Comparison of ENCODE assay signal across 9 mouse cellular contexts in genomic region chr1:184065589-184066361, GRCm38 (mm10). TPM values are rescaled to one million over a fixed set of nuclear protein-coding genes. Genes with fewer than 3 reads are reported as not detected.
DNase-seq lines count a peak whose midpoint lies in the region; ATAC-seq and TF ChIP-seq lines count a peak whose summit lies in the region.
"Had no signal": no experiment of that assay in that cellular context is flagged by ENCODE, and none has a peak within 500 bp of the region (broad histone marks: within the 10 kb centered on the region; RNA-seq: fewer than 3 reads in every experiment).

No protein-coding gene starts in this region.

- H3K27me3 ChIP-seq in intestine, embryonic 14.5 days (replicated peaks; ENCODE audit: control insufficient read depth, insufficient read depth, low read length), result no peaks in the 10 kb centered on the region
- H3K27me3 ChIP-seq in intestine, postnatal 0 days (replicated peaks; ENCODE audit: control insufficient read depth, insufficient read depth, low read length), result no peaks in the 10 kb centered on the region
- H3K27me3 ChIP-seq in forebrain, embryonic 15.5 days, result no peaks in the 10 kb centered on the region
- H3K27me3 ChIP-seq in midbrain, embryonic 13.5 days, result no peaks in the 10 kb centered on the region
- H3K27me3 ChIP-seq: limb, embryonic 13.5 days had no signal

- peaks cover 5% of the 10 kb centered on the region; the same call in 1 of the 2 replicates for H3K36me3 ChIP-seq in intestine, embryonic 14.5 days (ENCODE audit: control insufficient read depth, insufficient read depth, low read length)
- peaks cover 2% of the 10 kb centered on the region; the same call in 1 of the 2 replicates for H3K36me3 ChIP-seq in intestine, postnatal 0 days (ENCODE audit: control insufficient read depth, insufficient read depth)
- no peaks in the 10 kb centered on the region; the same call in 1 of the 2 replicates for H3K36me3 ChIP-seq in forebrain, embryonic 15.5 days
- H3K36me3 ChIP-seq in midbrain, embryonic 13.5 days, result peaks cover 16% of the 10 kb centered on the region

- DNase-seq in intestine, embryonic 14.5 days (ENCODE audit: low spot score), result no peak
- DNase-seq in R1 (ENCODE audit: low read depth, low spot score) (peak; percentile 10), adipocyte (ENCODE audit: low spot score) (no peak)
- DNase-seq in kidney, postnatal 25 days, result no peak

- no peaks in the 10 kb centered on the region for H3K9me3 ChIP-seq in intestine, embryonic 14.5 days (ENCODE audit: control insufficient read depth, low read length)
- H3K9me3 ChIP-seq in intestine, postnatal 0 days (ENCODE audit: control insufficient read depth), result no peaks in the 10 kb centered on the region
- no peaks in the 10 kb centered on the region for H3K9me3 ChIP-seq in forebrain, embryonic 15.5 days
- H3K9me3 ChIP-seq in midbrain, embryonic 13.5 days, result no peaks in the 10 kb centered on the region
- H3K9me3 ChIP-seq: limb, embryonic 13.5 days had no signal

- WGBS in intestine, embryonic 14.5 days, result 87% methylated on average over 13 of the region's 13 CpGs
- WGBS in intestine, postnatal 0 days, result 83% methylated on average over 13 of the region's 13 CpGs
- 31% methylated on average over 13 of the region's 13 CpGs for WGBS in forebrain, embryonic 15.5 days
- WGBS in midbrain, embryonic 13.5 days, result 50% methylated on average over 13 of the region's 13 CpGs

- no peak overlapping the region for H3K27ac ChIP-seq in intestine, embryonic 14.5 days (ENCODE audit: low read depth)
- H3K27ac ChIP-seq in intestine, postnatal 0 days (ENCODE audit: low read depth, low read length), result no peak overlapping the region
- peak overlapping the region; percentile 76 for H3K27ac ChIP-seq in forebrain, embryonic 15.5 days (replicated peaks)
- H3K27ac ChIP-seq in midbrain, embryonic 13.5 days, result peak overlapping the region; percentile 81
- H3K27ac ChIP-seq: limb, embryonic 13.5 days had no signal

- H3K4me1 ChIP-seq in intestine, embryonic 14.5 days (replicated peaks; ENCODE audit: control insufficient read depth, insufficient read depth, low read length), result peaks cover 13% of the 10 kb centered on the region
- H3K4me1 ChIP-seq in intestine, postnatal 0 days (replicated peaks; ENCODE audit: control insufficient read depth, insufficient read depth, low read length), result no peaks in the 10 kb centered on the region
- H3K4me1 ChIP-seq in forebrain, embryonic 15.5 days, result peaks cover 24% of the 10 kb centered on the region
- peaks cover 20% of the 10 kb centered on the region for H3K4me1 ChIP-seq in midbrain, embryonic 13.5 days (replicated peaks)
- H3K4me1 ChIP-seq: limb, embryonic 13.5 days had no signal

- H3K4me2 ChIP-seq in intestine, embryonic 14.5 days (ENCODE audit: low read length), result no peak overlapping the region
- H3K4me2 ChIP-seq in intestine, postnatal 0 days (replicated peaks; ENCODE audit: low read depth), result no peak overlapping the region
- H3K4me2 ChIP-seq in forebrain, embryonic 15.5 days (replicated peaks), result no peak overlapping the region
- H3K4me2 ChIP-seq in midbrain, embryonic 13.5 days (replicated peaks), result peak overlapping the region; percentile 17; the same call in 1 of the 2 replicates
- H3K4me2 ChIP-seq: limb, embryonic 13.5 days had no signal

- 0 out of 2 replicates have a peak, but pooled peaks have one; percentile 36 for ATAC-seq in intestine, embryonic 14.5 days (replicated peaks; ENCODE audit: low FRiP score, low TSS enrichment, low read depth)
- ATAC-seq in intestine, postnatal 0 days, result no peak; the same call in 1 of the 2 replicates
- ATAC-seq in forebrain, embryonic 15.5 days (replicated peaks), result peak; percentile 84
- peak; percentile 92 for ATAC-seq in midbrain, embryonic 13.5 days
- no peak for ATAC-seq in activated CD4-positive, CD25-positive, alpha-beta regulatory T cell, adult 4 months

- no peak overlapping the region for H3K9ac ChIP-seq in intestine, embryonic 14.5 days (ENCODE audit: low read length)
- no peak overlapping the region for H3K9ac ChIP-seq in intestine, postnatal 0 days (ENCODE audit: low read depth, low read length)
- H3K9ac ChIP-seq in forebrain, embryonic 15.5 days (replicated peaks), result no peak overlapping the region
- H3K9ac ChIP-seq in midbrain, embryonic 13.5 days (replicated peaks), result no peak overlapping the region
- H3K9ac ChIP-seq: limb, embryonic 13.5 days had no signal

- no peak overlapping the region for H3K4me3 ChIP-seq in intestine, embryonic 14.5 days (ENCODE audit: low read depth, low read length)
- no peak overlapping the region for H3K4me3 ChIP-seq in intestine, postnatal 0 days (ENCODE audit: low read depth, low read length)
- no peak overlapping the region for H3K4me3 ChIP-seq in forebrain, embryonic 15.5 days
- H3K4me3 ChIP-seq in midbrain, embryonic 13.5 days (replicated peaks), result no peak overlapping the region
- H3K4me3 ChIP-seq: limb, embryonic 13.5 days had no signal

- TF ChIP-seq CTCF in intestine, postnatal 0 days (IDR thresholded peaks at IDR 0.05; ENCODE audit: low read depth), result no peak

RNA-seq across cellular contexts. Expression of gene 1700056E22Rik, which starts 31.7 kb away (rescaled TPM):
- 0.93 and 1.6 TPM in 2 replicates for polyA plus RNA-seq in intestine, embryonic 14.5 days (2014; fragmentation: Nextera tagmentation; extraction: Ambion mirVana)
- polyA plus RNA-seq in intestine, postnatal 0 days (2015; fragmentation: Nextera tagmentation; extraction: Ambion mirVana), result 1.2 and 1.5 TPM in 2 replicates
- 0.65 and 0.78 TPM in 2 replicates for polyA plus RNA-seq in forebrain, embryonic 15.5 days (2015; fragmentation: Nextera tagmentation; extraction: Ambion mirVana)
- 0.94 and 1.6 TPM in 2 replicates for polyA plus RNA-seq in midbrain, embryonic 13.5 days (2015; fragmentation: Nextera tagmentation; extraction: Ambion mirVana)
- polyA plus RNA-seq in activated CD4-positive, CD25-positive, alpha-beta regulatory T cell, adult 4 months (2017; shearing (Covaris generic)), result 1 to 10 TPM in 1 of 2 experiments, under 1 TPM in 1; 0.90 to 2.0 TPM

RNA-seq across cellular contexts. Expression of gene Dusp10, which starts 52.7 kb away (rescaled TPM):
- 12.8 and 13.0 TPM in 2 replicates for polyA plus RNA-seq in intestine, embryonic 14.5 days (2014; fragmentation: Nextera tagmentation; extraction: Ambion mirVana)
- 6.5 and 8.1 TPM in 2 replicates for polyA plus RNA-seq in intestine, postnatal 0 days (2015; fragmentation: Nextera tagmentation; extraction: Ambion mirVana)
- 5.1 and 6.3 TPM in 2 replicates for polyA plus RNA-seq in forebrain, embryonic 15.5 days (2015; fragmentation: Nextera tagmentation; extraction: Ambion mirVana)
- 5.7 and 6.1 TPM in 2 replicates for polyA plus RNA-seq in midbrain, embryonic 13.5 days (2015; fragmentation: Nextera tagmentation; extraction: Ambion mirVana)
- polyA plus RNA-seq in activated CD4-positive, CD25-positive, alpha-beta regulatory T cell, adult 4 months (2017; shearing (Covaris generic)), result 10 to 100 TPM; 17.2 to 18.2 TPM

Comparison
In these comparisons a context has a peak if more than half of its experiments do, and no peak if none do; other contexts are left out.
1. ATAC-seq: peak in intestine, embryonic 14.5 days (single experiment), forebrain, embryonic 15.5 days (single experiment) and midbrain, embryonic 13.5 days (single experiment); none in intestine, postnatal 0 days (single experiment) and activated CD4-positive, CD25-positive, alpha-beta regulatory T cell, adult 4 months (single experiment).
2. H3K27ac ChIP-seq: peak in forebrain, embryonic 15.5 days (single experiment) and midbrain, embryonic 13.5 days (single experiment); none in intestine, embryonic 14.5 days (single experiment) and intestine, postnatal 0 days (single experiment).